Mouse (Mus musculus) intestine, postnatal 0 days (tissue): ENCODE measurements around the gene Fmnl1. TPM values are rescaled to one million over a fixed set of nuclear protein-coding genes. Genes with fewer than 3 reads are reported as not detected.

Experiments
- ATAC-seq: fragments of 200-750 bp; cut with Nextera tagmentation; 2 replicates; pipeline ENCODE4 v1.8.0; 2017; ENCODE audit warnings: mild to moderate bottlenecking, moderate TSS enrichment, moderate library complexity
- H3K27ac ChIP-seq: fragments of 300-500 bp; sonication (generic); 2 replicates; pipeline ENCODE4 v1.5.1; 2014; ENCODE audit warnings: mild to moderate bottlenecking, low read depth, low read length, moderate library complexity
- H3K27me3 ChIP-seq: fragments of 300-500 bp; sonication (generic); replicated peaks from 2 replicates; pipeline ENCODE4 v1.6.1; 2014; ENCODE audit warnings: low read length, mixed read lengths; ENCODE audit not compliant: control insufficient read depth, insufficient read depth
- H3K36me3 ChIP-seq: fragments of 300-500 bp; sonication (generic); 2 replicates; pipeline ENCODE4 v1.6.1; 2014; ENCODE audit warnings: mild to moderate bottlenecking, moderate library complexity; ENCODE audit not compliant: control insufficient read depth, insufficient read depth
- H3K4me1 ChIP-seq: fragments of 300-500 bp; sonication (generic); replicated peaks from 2 replicates; pipeline ENCODE4 v1.6.1; 2014; ENCODE audit warnings: antibody characterized with exemption, low read length, mixed read lengths; ENCODE audit not compliant: control insufficient read depth, insufficient read depth
- H3K4me2 ChIP-seq: fragments of 300-500 bp; sonication (generic); replicated peaks from 2 replicates; pipeline ENCODE4 v1.6.1; 2014; ENCODE audit warnings: low read depth, mild to moderate bottlenecking, moderate library complexity
- H3K4me3 ChIP-seq: fragments of 300-500 bp; sonication (generic); 2 replicates; pipeline ENCODE4 v1.5.1; 2014; ENCODE audit warnings: low read depth, low read length
- H3K9ac ChIP-seq: fragments of 300-500 bp; sonication (generic); 2 replicates; pipeline ENCODE4 v1.6.1; 2014; ENCODE audit warnings: mild to moderate bottlenecking, low read depth, low read length
- H3K9me3 ChIP-seq: fragments of 300-500 bp; sonication (generic); 2 replicates; pipeline ENCODE4 v1.6.1; 2016; ENCODE audit warnings: mixed run types; ENCODE audit not compliant: control insufficient read depth
- CTCF ChIP-seq: sonication (generic); IDR thresholded peaks from 2 replicates; pipeline ENCODE4 v1.5.1; 2016; ENCODE audit warnings: low read depth, mild to moderate bottlenecking, control low read depth, antibody characterized with exemption, moderate library complexity
- WGBS: fragments of 180-500 bp; shearing (Covaris S2); extraction: QIAGEN DNeasy Blood & Tissue Kit; methylation state at CpG from one replicate; pipeline ENCODE4 v1.1.7; 2014; 5-methylcytosine and 5-hydroxymethylcytosine counted together
- polyA plus RNA-seq: library from polyadenylated mRNA; unstranded; fragments of >200 nt; fragmentation: Nextera tagmentation; extraction: Ambion mirVana; gene quantifications from 2 replicates; pipeline ENCODE4 v1.2.1, GENCODE M21; 2015

The Fmnl1 gene
- polyA plus RNA-seq, 1 experiment from 2014 or later, result 1.0 TPM

- Histone ChIP-seq H3K27ac (peak overlapping the region; percentile 35; the same call in 1 of the 2 replicates), H3K9ac (no peak overlapping the region), H3K4me3 (no peak overlapping the region), H3K27me3 (no peaks in the 10 kb centered on the region), H3K9me3 (no peaks in the 10 kb centered on the region), H3K36me3 (no peaks in the 10 kb centered on the region), H3K4me2 (no peak overlapping the region), H3K4me1 (peaks cover 15% of the 10 kb centered on the region)
- 39% methylated on average over 12 of the region's 12 CpGs for WGBS
- TF ChIP-seq CTCF, result no peak
- ATAC-seq, result peak; percentile 32
Measured at GRCm38 (mm10) chr11:103144309-103145285, 26.3 kb upstream of the Fmnl1 start.

- Histone ChIP-seq H3K4me3 (no peak overlapping the region), H3K27me3 (no peaks in the 10 kb centered on the region), H3K36me3 (no peaks in the 10 kb centered on the region), H3K9me3 (no peaks in the 10 kb centered on the region), H3K4me1 (peaks cover 10% of the 10 kb centered on the region), H3K4me2 (no peak overlapping the region), H3K9ac (no peak overlapping the region), H3K27ac (no peak overlapping the region)
- no peak for ATAC-seq
- 86% methylated on average over 4 of the region's 4 CpGs for WGBS
- no peak for TF ChIP-seq CTCF
Measured at GRCm38 (mm10) chr11:103146386-103146785, 24.5 kb upstream of the Fmnl1 start.

GRCm38 (mm10) chr11:103147766-103148165 lies 23.1 kb upstream of the Fmnl1 start:
- Histone ChIP-seq H3K9ac (no peak overlapping the region), H3K27me3 (no peaks in the 10 kb centered on the region), H3K9me3 (no peaks in the 10 kb centered on the region), H3K4me3 (no peak overlapping the region), H3K4me1 (peaks cover 4% of the 10 kb centered on the region), H3K27ac (no peak overlapping the region), H3K36me3 (no peaks in the 10 kb centered on the region), H3K4me2 (no peak overlapping the region)
- ATAC-seq, result no peak
- 57% methylated on average over 4 of the region's 4 CpGs for WGBS
- no peak for TF ChIP-seq CTCF

GRCm38 (mm10) chr11:103149771-103150170 lies 21.1 kb upstream of the Fmnl1 start:
- TF ChIP-seq CTCF, result no peak
- WGBS, result 94% methylated on average over 4 of the region's 4 CpGs
- no peak for ATAC-seq

GRCm38 (mm10) chr11:103158621-103159478 lies 12.1 kb upstream of the Fmnl1 start:
- Histone ChIP-seq H3K36me3 (no peaks in the 10 kb centered on the region), H3K27ac (peak overlapping the region; percentile 30; the same call in 1 of the 2 replicates), H3K4me3 (peak overlapping the region; percentile 33), H3K4me1 (no peaks in the 10 kb centered on the region), H3K27me3 (no peaks in the 10 kb centered on the region), H3K9me3 (no peaks in the 10 kb centered on the region), H3K4me2 (peak overlapping the region; percentile 82), H3K9ac (0 out of 2 replicates have a peak overlapping the region, but pooled peaks have one; percentile 23)
- TF ChIP-seq CTCF, result peak; percentile 96
- peak; percentile 96 for ATAC-seq
- WGBS, result 2% methylated on average over 25 of the region's 25 CpGs

More at GRCm38 (mm10) chr11:103149771-103150170, 21.1 kb upstream of the Fmnl1 start:
- Histone ChIP-seq H3K4me2 (no peak overlapping the region), H3K27me3 (no peaks in the 10 kb centered on the region), H3K4me1 (0 out of 2 replicates have a peak, but pooled peaks cover 2% of the 10 kb centered on the region), H3K9me3 (no peaks in the 10 kb centered on the region), H3K36me3 (no peaks in the 10 kb centered on the region), H3K27ac (no peak overlapping the region), H3K4me3 (no peak overlapping the region), H3K9ac (no peak overlapping the region)

- TF ChIP-seq CTCF, result no peak
- H3K9me3 ChIP-seq, result no peaks in the 10 kb centered on the region
- WGBS, result 90% methylated on average over 11 of the region's 11 CpGs
- H3K27me3 ChIP-seq, result no peaks in the 10 kb centered on the region
- H3K27ac ChIP-seq, result no peak overlapping the region
- H3K4me3 ChIP-seq, result no peak overlapping the region
- no peak overlapping the region for H3K4me2 ChIP-seq
- H3K9ac ChIP-seq, result no peak overlapping the region
- H3K4me1 ChIP-seq, result no peaks in the 10 kb centered on the region
- H3K36me3 ChIP-seq, result no peaks in the 10 kb centered on the region
- ATAC-seq, result no peak
Measured at GRCm38 (mm10) chr11:103160738-103161137, 10.2 kb upstream of the Fmnl1 start.
